Mouse (Mus musculus) MEL (cell line): ENCODE results near the gene Tssk3. TPM values are rescaled to one million over a fixed set of nuclear protein-coding genes. Genes with fewer than 3 reads are reported as not detected.
"Not testable (repeated sequence)": the region's sequence is repeated elsewhere in the genome, so short reads cannot be mapped to it uniquely, and the experiment has no call there.

Experiments
- DNase-seq: peaks from one replicate; pipeline ENCODE4 v3.0.0; 2011; ENCODE audit warnings: low read depth, low spot score
- H3K27ac ChIP-seq: 2 replicates; pipeline ENCODE4 v1.5.1; 2012; ENCODE audit warnings: low read depth, mild to moderate bottlenecking, control low read depth, low read length, moderate library complexity; ENCODE audit not compliant: control insufficient read depth
- H3K27me3 ChIP-seq, 2 experiments: fragments of 150-350 bp in 1 of 2; sonication (generic) in 1 of 2; 2 replicates each; pipeline ENCODE4 v1.6.1; 2012; ENCODE audit warnings: low read length in 2 of 2, mild to moderate bottlenecking in 2 of 2, improper control_type of control experiment in 1 of 2, moderate library complexity in 1 of 2; ENCODE audit not compliant: insufficient read depth in 2 of 2, control insufficient read depth in 1 of 2
- H3K36me3 ChIP-seq, 2 experiments: 2 replicates each; pipeline ENCODE4 v1.6.1; 2012 to 2014; ENCODE audit warnings: low read length in 2 of 2, improper control_type of control experiment in 1 of 2, inconsistent platforms in 1 of 2, mild to moderate bottlenecking in 1 of 2; ENCODE audit not compliant: insufficient read depth in 2 of 2, control insufficient read depth in 1 of 2
- H3K4me1 ChIP-seq, 2 experiments: fragments of 150-350 bp in 1 of 2; sonication (generic) in 1 of 2; 2 replicates each; pipeline ENCODE4 v1.6.1; 2012; ENCODE audit warnings: low read length in 2 of 2, improper control_type of control experiment in 1 of 2, mild to moderate bottlenecking in 1 of 2; ENCODE audit not compliant: insufficient read depth in 2 of 2, control insufficient read depth in 1 of 2
- H3K4me3 ChIP-seq, 2 experiments: fragments of 150-350 bp in 1 of 2; sonication (generic) in 1 of 2; 2 replicates each; pipeline ENCODE4 v1.5.1; 2012; ENCODE audit warnings: low read depth in 2 of 2, low read length in 2 of 2, mild to moderate bottlenecking in 2 of 2, moderate library complexity in 2 of 2, control low read depth in 1 of 2, improper control_type of control experiment in 1 of 2; ENCODE audit not compliant: control insufficient read depth in 1 of 2, insufficient read depth in 1 of 2
- H3K79me2 ChIP-seq: 2 replicates; pipeline ENCODE4 v1.6.1; 2012; ENCODE audit warnings: mild to moderate bottlenecking, low read length, moderate library complexity; ENCODE audit not compliant: control insufficient read depth, poor library complexity, insufficient read depth
- H3K9ac ChIP-seq: 2 replicates; pipeline ENCODE4 v1.6.1; 2012; ENCODE audit warnings: low read depth, mild to moderate bottlenecking, control low read depth, low read length, moderate library complexity; ENCODE audit not compliant: control insufficient read depth, poor library complexity, severe bottlenecking
- H3K9me3 ChIP-seq: fragments of 150-350 bp; sonication (generic); replicated peaks from 2 replicates; pipeline ENCODE4 v1.6.1; 2012; ENCODE audit warnings: mild to moderate bottlenecking, low read length, improper control_type of control experiment, moderate library complexity; ENCODE audit not compliant: insufficient read depth
- CTCF ChIP-seq, 3 experiments: IDR thresholded peaks in 2 of 3; conservative IDR thresholded peaks in 1 of 3; 2 replicates each; pipeline ENCODE4 v1.5.1; 2011 to 2012; ENCODE audit warnings: low read length in 3 of 3, low read depth in 2 of 3, mild to moderate bottlenecking in 2 of 3, improper control_type of control experiment in 1 of 3, inconsistent platforms in 1 of 3, mixed read lengths in 1 of 3, moderate library complexity in 1 of 3; ENCODE audit not compliant: control insufficient read depth in 1 of 3, insufficient read depth in 1 of 3, poor library complexity in 1 of 3, severe bottlenecking in 1 of 3
- ELF1 ChIP-seq: IDR thresholded peaks from 2 replicates; pipeline ENCODE4 v1.6.1; 2014; ENCODE audit warnings: low read depth, mild to moderate bottlenecking, inconsistent platforms, low read length, improper control_type of control experiment, moderate library complexity
- ETS1 ChIP-seq: IDR thresholded peaks from 2 replicates; pipeline ENCODE4 v1.6.1; 2012; ENCODE audit warnings: low read depth, mild to moderate bottlenecking, inconsistent platforms, low read length, improper control_type of control experiment, moderate library complexity
- MAZ ChIP-seq: IDR thresholded peaks from 2 replicates; pipeline ENCODE4 v1.6.1; 2012; ENCODE audit warnings: low read depth, mild to moderate bottlenecking, inconsistent platforms, low read length, improper control_type of control experiment
- MXI1 ChIP-seq: IDR thresholded peaks from 2 replicates; pipeline ENCODE4 v1.6.1; 2011; ENCODE audit warnings: mild to moderate bottlenecking, low read depth, low read length, improper control_type of control experiment
- NELFE ChIP-seq: IDR thresholded peaks from 2 replicates; pipeline ENCODE4 v1.6.1; 2011; ENCODE audit warnings: low read depth, low read length, improper control_type of control experiment
- RAD21 ChIP-seq: IDR thresholded peaks from 2 replicates; pipeline ENCODE4 v1.6.1; 2011; ENCODE audit warnings: mild to moderate bottlenecking, low read depth, low read length, improper control_type of control experiment
- SMC3 ChIP-seq: IDR thresholded peaks from 2 replicates; pipeline ENCODE4 v1.6.1; 2011; ENCODE audit warnings: low read depth, low read length, improper control_type of control experiment
- USF1 ChIP-seq: IDR thresholded peaks from 2 replicates; pipeline ENCODE4 v1.6.1; 2014; ENCODE audit warnings: low read depth, mild to moderate bottlenecking, inconsistent platforms, low read length, improper control_type of control experiment, moderate library complexity
- USF2 ChIP-seq, 2 experiments: IDR thresholded peaks; 2 replicates each; pipeline ENCODE4 v1.6.1; 2011 to 2012; ENCODE audit warnings: improper control_type of control experiment in 2 of 2, low read length in 2 of 2, borderline replicate concordance in 1 of 2, inconsistent platforms in 1 of 2, low read depth in 1 of 2, mild to moderate bottlenecking in 1 of 2; ENCODE audit not compliant: insufficient read depth in 1 of 2
- ZC3H11A ChIP-seq: IDR thresholded peaks from 2 replicates; pipeline ENCODE4 v1.6.1; 2012; ENCODE audit warnings: low read depth, mild to moderate bottlenecking, inconsistent platforms, low read length, improper control_type of control experiment
- ZNF384 ChIP-seq: IDR thresholded peaks from 2 replicates; pipeline ENCODE4 v1.6.1; 2012; ENCODE audit warnings: low read depth, mild to moderate bottlenecking, inconsistent platforms, low read length, improper control_type of control experiment
- polyA plus RNA-seq, 2 experiments: library from polyadenylated mRNA; stranded (reverse) in 1 of 2; unstranded in 1 of 2; fragments of >175 nt in 1 of 2; fragments of >200 nt in 1 of 2; gene quantifications; 2 replicates each; pipeline versions ENCODE4 v1.2.1 to v1.2.4; 2012; ENCODE audit warnings: low replicate concordance in 2 of 2, low read depth in 1 of 2; ENCODE audit not compliant: insufficient read length in 2 of 2, insufficient read depth in 1 of 2, missing spikeins in 1 of 2
- total RNA-seq: library from RNA; depleted of rRNA; stranded (reverse); fragments of 300-350 nt; gene quantifications from 2 replicates; pipeline ENCODE4 v1.2.3, GENCODE M21; 2012; rRNA removed

The Tssk3 gene
- total RNA-seq (not detected in 2 replicates), polyA plus RNA-seq (not detected)

GRCm38 (mm10) chr4:129490972-129491880 lies at the start of gene Tssk3, which contains the start of gene Fam229a:
TSS of gene Tssk3 (minus strand) at chr4:129491022.
TSS of gene Fam229a (plus strand) at chr4:129491190.
- TF ChIP-seq MAZ (no peak), USF2 (IDR thresholded peaks at IDR 0.05; ENCODE audit: borderline replicate concordance in 1 of 2, insufficient read depth in 1 of 2, low read depth in 1 of 2, low read length in 2 of 2) (no peak), ZNF384 (no peak), USF1 (no peak), NELFE (no peak), MXI1 (no peak)
- H3K36me3 ChIP-seq: peaks cover 0 to 3% of the 10 kb centered on the region in 2 experiments; a peak in 2 of 4 replicates
- DNase-seq: no peak
- no peak within 1 kb of the TSS for H3K9ac ChIP-seq
- no peaks in the 10 kb centered on the region for H3K9me3 ChIP-seq
- no peak within 1 kb of the TSS for H3K4me3 ChIP-seq
- no peaks in the 10 kb centered on the region for H3K27me3 ChIP-seq
- H3K4me1 ChIP-seq: peaks cover 3 to 6% of the 10 kb centered on the region in 2 experiments; a peak in 3 of 4 replicates
- no peak within 1 kb of the TSS for H3K27ac ChIP-seq
- H3K79me2 ChIP-seq: no peaks in the 10 kb centered on the region

DNA sequence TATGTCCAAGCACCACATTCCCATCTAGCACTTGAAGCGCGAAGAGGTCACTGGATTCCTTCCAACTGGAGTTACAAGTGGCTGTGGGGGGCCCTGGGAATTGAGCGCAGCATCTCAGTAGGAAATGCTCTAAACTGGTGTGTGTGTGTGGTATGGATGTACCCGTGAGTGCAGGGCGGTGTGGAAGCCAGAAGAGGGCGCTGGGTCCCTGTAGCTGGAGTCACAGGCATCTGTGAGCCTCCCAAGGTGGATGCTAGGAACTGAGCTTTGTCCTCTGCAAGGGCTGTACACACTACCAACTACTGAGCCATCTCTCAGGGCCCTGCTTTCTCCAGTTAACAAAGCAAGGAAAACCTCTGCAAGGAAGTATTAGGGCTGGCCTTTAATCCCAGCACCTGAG lies 49.2 kb upstream of the Tssk3 start:
- Histone ChIP-seq H3K9me3 (no peaks in the 10 kb centered on the region), H3K27ac (no peak overlapping the region), H3K36me3 (peaks cover 0 to 12% of the 10 kb centered on the region in 2 experiments; a peak in 2 of 4 replicates), H3K79me2 (peaks cover 34% of the 10 kb centered on the region), H3K4me1 (peaks cover 0 to 12% of the 10 kb centered on the region in 2 experiments), H3K4me3 (no peak overlapping the region), H3K27me3 (no peaks in the 10 kb centered on the region), H3K9ac (no peak overlapping the region)
- TF ChIP-seq CTCF (IDR thresholded peaks at IDR 0.05 in 2 of 3, conservative IDR thresholded peaks at IDR 0.05 in 1 of 3; ENCODE audit: control insufficient read depth in 1 of 3, insufficient read depth in 1 of 3, low read depth in 2 of 3, low read length in 3 of 3, poor library complexity in 1 of 3, severe bottlenecking in 1 of 3) (peak; percentile 52 to 72 (median 59); a peak in 5 of 6 replicates), ETS1 (no peak), ZC3H11A (0 out of 2 replicates have a peak, but pooled peaks have one; percentile 29), SMC3 (peak; percentile 40), ELF1 (no peak), RAD21 (peak; percentile 49)
- DNase-seq: peak; percentile 70

DNA sequence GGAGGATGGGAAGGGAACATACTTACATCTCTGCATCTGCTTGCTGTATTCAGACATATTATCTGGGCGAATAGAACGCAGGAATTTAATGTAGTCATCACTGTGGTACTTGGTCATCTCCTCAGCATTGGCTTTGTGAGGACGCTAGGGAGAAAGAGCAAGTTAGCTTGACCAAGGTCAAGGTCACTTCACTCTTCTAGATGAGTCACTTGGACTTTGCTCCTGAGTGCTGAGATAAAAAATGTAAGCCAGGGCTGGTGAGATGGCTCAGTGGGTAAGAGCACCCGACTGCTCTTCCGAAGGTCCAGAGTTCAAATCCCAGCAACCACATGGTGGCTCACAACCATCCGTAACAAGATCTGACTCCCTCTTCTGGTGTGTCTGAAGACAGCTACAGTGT lies 38.1 kb upstream of the Tssk3 start:
- H3K4me3 ChIP-seq, H3K9ac ChIP-seq, DNase-seq, H3K79me2 ChIP-seq, H3K9me3 ChIP-seq, H3K27me3 ChIP-seq, H3K27ac ChIP-seq, H3K4me1 ChIP-seq: not testable (repeated sequence)
- H3K36me3 ChIP-seq: peaks cover 0 to 12% of the 10 kb centered on the region in 2 experiments; a peak in 2 of 4 replicates
